ENCODE assay signal across 8 mouse cellular contexts in genomic region chr2:153600667-153601648, GRCm38 (mm10). TPM values are rescaled to one million over a fixed set of nuclear protein-coding genes. Genes with fewer than 3 reads are reported as not detected.
DNase-seq lines count a peak whose midpoint lies in the region; ATAC-seq and TF ChIP-seq lines count a peak whose summit lies in the region.

No protein-coding gene starts in this region.

- peak; percentile 52; the same call in 1 of the 2 replicates for ATAC-seq in granulocyte monocyte progenitor cell, adult 5-6 weeks (replicated peaks; ENCODE audit: poor library complexity, severe bottlenecking)
- peak; percentile 70 for ATAC-seq in lung, embryonic 16.5 days (ENCODE audit: low read depth)
- peak; percentile 56; the same call in 1 of the 2 replicates for ATAC-seq in stomach, postnatal 0 days (ENCODE audit: low FRiP score, low TSS enrichment)

- 37% methylated on average over 16 of the region's 16 CpGs for WGBS in lung, embryonic 16.5 days
- WGBS in stomach, postnatal 0 days, result 50% methylated on average over 16 of the region's 16 CpGs

- H3K4me1 ChIP-seq in lung, embryonic 16.5 days (replicated peaks; ENCODE audit: control insufficient read depth, insufficient read depth, low read length), result peaks cover 5% of the 10 kb centered on the region
- no peaks in the 10 kb centered on the region for H3K4me1 ChIP-seq in stomach, postnatal 0 days (replicated peaks; ENCODE audit: control insufficient read depth, insufficient read depth)

- H3K9ac ChIP-seq in lung, embryonic 16.5 days (ENCODE audit: low read length), result no peak overlapping the region
- H3K9ac ChIP-seq in stomach, postnatal 0 days (ENCODE audit: low read length), result no peak overlapping the region

- no peak for TF ChIP-seq CTCF in stomach, postnatal 0 days (IDR thresholded peaks at IDR 0.05; ENCODE audit: low read depth)

- no peaks in the 10 kb centered on the region for H3K27me3 ChIP-seq in lung, embryonic 16.5 days (ENCODE audit: control insufficient read depth, insufficient read depth, low read depth, low read length)
- H3K27me3 ChIP-seq in stomach, postnatal 0 days (ENCODE audit: control insufficient read depth, insufficient read depth, low read length), result no peaks in the 10 kb centered on the region

- H3K4me3 ChIP-seq in lung, embryonic 16.5 days (ENCODE audit: low read length), result no peak overlapping the region
- no peak overlapping the region for H3K4me3 ChIP-seq in stomach, postnatal 0 days (ENCODE audit: low read depth, low read length)

- no peaks in the 10 kb centered on the region for H3K36me3 ChIP-seq in lung, embryonic 16.5 days (ENCODE audit: control insufficient read depth, insufficient read depth, low read length)
- H3K36me3 ChIP-seq in stomach, postnatal 0 days (ENCODE audit: control insufficient read depth, insufficient read depth, low read length), result no peaks in the 10 kb centered on the region

- no peak for TF ChIP-seq EP300 in stomach, postnatal 0 days (optimal IDR thresholded peaks at IDR 0.05)

- peak; percentile 34 for DNase-seq in 3T3-L1 (ENCODE audit: low read depth, low spot score)
- DNase-seq in R1 (ENCODE audit: low read depth, low spot score), result peak; percentile 73
- peak; percentile 72 for DNase-seq in kidney, adult 18-20 months
- DNase-seq in stomach, postnatal 0 days (ENCODE audit: low spot score), result peak; percentile 71
- no peak for DNase-seq in urinary bladder, postnatal 4 days (ENCODE audit: low spot score in 2 of 2)
- DNase-seq in cerebellum, adult 18-20 months, result no peak

- H3K9me3 ChIP-seq in lung, embryonic 16.5 days (ENCODE audit: control insufficient read depth, low read length), result no peaks in the 10 kb centered on the region
- H3K9me3 ChIP-seq in stomach, postnatal 0 days (ENCODE audit: control insufficient read depth, low read length), result no peaks in the 10 kb centered on the region

- H3K27ac ChIP-seq in lung, embryonic 16.5 days (ENCODE audit: low read length), result peak overlapping the region; percentile 43; the same call in 1 of the 2 replicates
- H3K27ac ChIP-seq in stomach, postnatal 0 days (replicated peaks), result 0 out of 2 replicates have a peak overlapping the region, but pooled peaks have one; percentile 8

- no peak overlapping the region for H3K4me2 ChIP-seq in lung, embryonic 16.5 days (ENCODE audit: low read depth, low read length)
- no peak overlapping the region for H3K4me2 ChIP-seq in stomach, postnatal 0 days (replicated peaks; ENCODE audit: low read depth)

RNA-seq across cellular contexts. Expression of gene Commd7, which starts 31.6 kb away (rescaled TPM):
- total RNA-seq in granulocyte monocyte progenitor cell, adult 5-6 weeks (2014; fragmentation: Nextera tagmentation), result 24.1 and 32.9 TPM in 2 replicates
- 41.9 and 50.4 TPM in 2 replicates for total RNA-seq in granulocyte monocyte progenitor cell, adult 5-6 weeks (2017)
- polyA plus RNA-seq in lung, embryonic 16.5 days (2015; fragmentation: Nextera tagmentation; extraction: Ambion mirVana), result 81.0 and 81.4 TPM in 2 replicates
- polyA plus RNA-seq in stomach, postnatal 0 days (2015; fragmentation: Nextera tagmentation; extraction: Ambion mirVana), result 68.1 and 70.1 TPM in 2 replicates

RNA-seq across cellular contexts. Expression of gene Dnmt3b, which starts 48.3 kb away (rescaled TPM):
- 18.7 and 23.7 TPM in 2 replicates for total RNA-seq in granulocyte monocyte progenitor cell, adult 5-6 weeks (2014; fragmentation: Nextera tagmentation)
- total RNA-seq in granulocyte monocyte progenitor cell, adult 5-6 weeks (2017), result 13.9 and 18.5 TPM in 2 replicates
- 11.7 and 12.1 TPM in 2 replicates for polyA plus RNA-seq in lung, embryonic 16.5 days (2015; fragmentation: Nextera tagmentation; extraction: Ambion mirVana)
- 2.6 and 3.0 TPM in 2 replicates for polyA plus RNA-seq in stomach, postnatal 0 days (2015; fragmentation: Nextera tagmentation; extraction: Ambion mirVana)

Comparison
In these comparisons a context has a peak if more than half of its experiments do, and no peak if none do; other contexts are left out.
1. DNase-seq: peak in 3T3-L1 (single experiment), R1 (single experiment), kidney, adult 18-20 months (single experiment) and stomach, postnatal 0 days (single experiment); none in urinary bladder, postnatal 4 days (0 of 2) and cerebellum, adult 18-20 months (0 of 2).
2. Peak in every context shown above with its lines, with median percentiles within 50 percentile points of each other: ATAC-seq.